Mouse (Mus musculus) embryonic facial prominence, embryonic 15.5 days (tissue): ENCODE measurements at regions not wholly inside any gene's neighbourhood (a gene's known extent, or its start where the extent isn't known, plus 50 kb on each side); places are given as distances from the start of the nearest gene placed in this dataset.

Source experiments
- ATAC-seq: fragments of 200-750 bp; cut with Nextera tagmentation; 2 replicates; pipeline ENCODE4 v1.8.0; 2017; ENCODE audit warnings: low read depth, moderate TSS enrichment; ENCODE audit not compliant: insufficient number of reproducible peaks, low FRiP score, low TSS enrichment
- H3K27ac ChIP-seq: fragments of 300-500 bp; sonication (generic); replicated peaks from 2 replicates; pipeline ENCODE4 v1.5.1; 2015; ENCODE audit warnings: mild to moderate bottlenecking, inconsistent platforms
- H3K27me3 ChIP-seq: fragments of 300-500 bp; sonication (generic); 2 replicates; pipeline ENCODE4 v1.6.1; 2015; ENCODE audit warnings: inconsistent platforms
- H3K36me3 ChIP-seq: fragments of 300-500 bp; sonication (generic); 2 replicates; pipeline ENCODE4 v1.6.1; 2015; ENCODE audit warnings: mild to moderate bottlenecking, inconsistent platforms
- H3K4me1 ChIP-seq: fragments of 300-500 bp; sonication (generic); 2 replicates; pipeline ENCODE4 v1.6.1; 2015; ENCODE audit warnings: inconsistent platforms
- H3K4me2 ChIP-seq: fragments of 300-500 bp; sonication (generic); replicated peaks from 2 replicates; pipeline ENCODE4 v1.6.1; 2015; ENCODE audit warnings: mild to moderate bottlenecking, inconsistent platforms
- H3K4me3 ChIP-seq: fragments of 300-500 bp; sonication (generic); replicated peaks from 2 replicates; pipeline ENCODE4 v1.5.1; 2015; ENCODE audit warnings: mild to moderate bottlenecking, inconsistent platforms
- H3K9ac ChIP-seq: fragments of 300-500 bp; sonication (generic); 2 replicates; pipeline ENCODE4 v1.6.1; 2015; ENCODE audit warnings: inconsistent platforms
- H3K9me3 ChIP-seq: fragments of 300-500 bp; sonication (generic); replicated peaks from 2 replicates; pipeline ENCODE4 v1.6.1; 2016; ENCODE audit warnings: inconsistent platforms
- WGBS: fragments of 180-500 bp; shearing (Covaris S2); methylation state at CpG from one replicate; pipeline ENCODE4 v1.1.7; 2015; 5-methylcytosine and 5-hydroxymethylcytosine counted together

GRCm38 (mm10) chr9:113601451-113601850 lies 106.6 kb downstream of the Pdcd6ip start:
- Histone ChIP-seq H3K9me3 (no peaks in the 10 kb centered on the region), H3K27ac (no peak overlapping the region), H3K4me1 (no peaks in the 10 kb centered on the region), H3K4me2 (no peak overlapping the region), H3K4me3 (no peak overlapping the region), H3K27me3 (no peaks in the 10 kb centered on the region), H3K36me3 (no peaks in the 10 kb centered on the region), H3K9ac (no peak overlapping the region)
- no peak for ATAC-seq
- WGBS, result 15% methylated on average over 5 of the region's 5 CpGs

GRCm38 (mm10) chr9:113587260-113587659 lies 120.8 kb downstream of the Pdcd6ip start:
- whole genome bisulfite sequencing, result 63% methylated on average over 6 of the region's 6 CpGs
- no peaks in the 10 kb centered on the region for H3K27me3 ChIP-seq
- ATAC-seq, result no peak
- H3K4me2 ChIP-seq, result no peak overlapping the region
- H3K27ac ChIP-seq, result no peak overlapping the region
- no peaks in the 10 kb centered on the region for H3K4me1 ChIP-seq
- H3K36me3 ChIP-seq, result no peaks in the 10 kb centered on the region
- no peaks in the 10 kb centered on the region for H3K9me3 ChIP-seq
- no peak overlapping the region for H3K9ac ChIP-seq
- no peak overlapping the region for H3K4me3 ChIP-seq

- no peak for ATAC-seq
- no peak overlapping the region for H3K4me2 ChIP-seq
- no peaks in the 10 kb centered on the region for H3K36me3 ChIP-seq
- no peak overlapping the region for H3K4me3 ChIP-seq
- H3K27ac ChIP-seq, result no peak overlapping the region
- H3K27me3 ChIP-seq, result no peaks in the 10 kb centered on the region
- H3K9me3 ChIP-seq, result no peaks in the 10 kb centered on the region
- H3K4me1 ChIP-seq, result no peaks in the 10 kb centered on the region
- WGBS, result 82% methylated on average over 4 of the region's 4 CpGs
- H3K9ac ChIP-seq, result no peak overlapping the region
These were observed 121.6 kb downstream of the Pdcd6ip start for GRCm38 (mm10) chr9:113586477-113586876.

DNA sequence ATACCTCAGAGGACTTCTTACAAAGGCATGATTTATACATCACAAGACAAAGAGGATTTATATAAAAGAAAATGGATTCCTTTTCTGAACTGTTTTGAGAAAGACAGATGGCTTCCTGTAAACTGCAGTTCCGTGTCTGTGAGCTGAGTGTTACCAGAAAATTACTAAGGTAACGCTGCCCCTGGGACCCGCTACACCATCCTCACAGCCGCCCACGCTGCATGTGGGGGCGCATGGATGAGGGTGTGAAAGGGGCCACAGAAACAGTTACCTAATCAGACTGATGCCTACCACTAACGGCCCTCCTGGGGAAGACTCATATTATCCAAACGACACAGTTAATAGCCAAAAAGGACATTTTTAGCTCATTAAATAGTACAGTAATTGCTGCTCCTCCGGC lies 129.8 kb downstream of the Pdcd6ip start:
- Histone ChIP-seq H3K4me3 (no peak overlapping the region), H3K4me1 (no peaks in the 10 kb centered on the region), H3K9ac (no peak overlapping the region), H3K4me2 (no peak overlapping the region), H3K27me3 (no peaks in the 10 kb centered on the region), H3K36me3 (no peaks in the 10 kb centered on the region), H3K9me3 (no peaks in the 10 kb centered on the region), H3K27ac (no peak overlapping the region)
- 78% methylated on average over 9 of the region's 9 CpGs for WGBS
- no peak for ATAC-seq

GRCm38 (mm10) chr9:113568849-113569248 lies 139.2 kb downstream of the Pdcd6ip start:
- Histone ChIP-seq H3K36me3 (no peaks in the 10 kb centered on the region), H3K9me3 (no peaks in the 10 kb centered on the region), H3K27me3 (no peaks in the 10 kb centered on the region), H3K4me2 (no peak overlapping the region), H3K27ac (no peak overlapping the region), H3K4me3 (no peak overlapping the region), H3K9ac (no peak overlapping the region), H3K4me1 (no peaks in the 10 kb centered on the region)
- WGBS, result 72% methylated on average over 1 of the region's 1 CpGs
- ATAC-seq, result no peak

- H3K27me3 ChIP-seq, result no peaks in the 10 kb centered on the region
- 62% methylated on average over 1 of the region's 1 CpGs for WGBS
- no peak overlapping the region for H3K4me2 ChIP-seq
- no peaks in the 10 kb centered on the region for H3K9me3 ChIP-seq
- H3K36me3 ChIP-seq, result no peaks in the 10 kb centered on the region
- no peak for ATAC-seq
- H3K4me1 ChIP-seq, result no peaks in the 10 kb centered on the region
- no peak overlapping the region for H3K27ac ChIP-seq
- no peak overlapping the region for H3K9ac ChIP-seq
- H3K4me3 ChIP-seq, result no peak overlapping the region
These were observed 140.4 kb downstream of the Pdcd6ip start for GRCm38 (mm10) chr9:113567705-113568104.

GRCm38 (mm10) chr9:113566620-113567019 lies 141.4 kb downstream of the Pdcd6ip start:
- no peak overlapping the region for H3K27ac ChIP-seq
- H3K9ac ChIP-seq, result no peak overlapping the region
- 91% methylated on average over 3 of the region's 3 CpGs for WGBS
- no peaks in the 10 kb centered on the region for H3K36me3 ChIP-seq
- H3K9me3 ChIP-seq, result no peaks in the 10 kb centered on the region
- no peaks in the 10 kb centered on the region for H3K27me3 ChIP-seq
- no peaks in the 10 kb centered on the region for H3K4me1 ChIP-seq
- no peak for ATAC-seq
- no peak overlapping the region for H3K4me3 ChIP-seq
- no peak overlapping the region for H3K4me2 ChIP-seq

GRCm38 (mm10) chr9:113553911-113554310 lies 154.1 kb downstream of the Pdcd6ip start:
- H3K36me3 ChIP-seq, result no peaks in the 10 kb centered on the region
- H3K27ac ChIP-seq, result no peak overlapping the region
- H3K4me2 ChIP-seq, result no peak overlapping the region
- 88% methylated on average over 12 of the region's 12 CpGs for WGBS
- ATAC-seq, result no peak
- no peak overlapping the region for H3K4me3 ChIP-seq
- H3K4me1 ChIP-seq, result no peaks in the 10 kb centered on the region
- H3K9ac ChIP-seq, result no peak overlapping the region
- H3K27me3 ChIP-seq, result no peaks in the 10 kb centered on the region
- H3K9me3 ChIP-seq, result no peaks in the 10 kb centered on the region

DNA sequence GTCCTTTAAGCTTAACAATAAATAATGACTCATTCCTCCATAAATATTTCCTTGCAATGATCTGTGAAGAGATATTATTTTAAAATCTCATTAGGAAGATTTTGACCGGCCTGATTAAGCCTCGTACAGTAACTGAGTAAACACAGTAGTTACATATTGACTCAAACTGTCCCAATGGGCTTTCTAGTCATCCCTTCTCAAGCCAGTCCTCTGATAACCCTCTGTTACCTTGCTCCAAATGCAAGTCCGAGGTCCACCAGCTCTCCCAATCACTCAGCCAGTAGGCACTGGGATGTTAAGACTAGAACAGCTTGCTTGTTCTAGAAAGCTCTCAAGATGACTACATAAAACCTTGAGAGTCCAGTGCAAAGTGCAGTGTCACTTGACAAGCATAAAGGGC lies 160.6 kb downstream of the Pdcd6ip start:
- no peaks in the 10 kb centered on the region for H3K36me3 ChIP-seq
- H3K9ac ChIP-seq, result no peak overlapping the region
- ATAC-seq, result no peak
- H3K27ac ChIP-seq, result no peak overlapping the region
- H3K4me2 ChIP-seq, result no peak overlapping the region
- H3K27me3 ChIP-seq, result no peaks in the 10 kb centered on the region
- 78% methylated on average over 3 of the region's 3 CpGs for WGBS
- no peak overlapping the region for H3K4me3 ChIP-seq
- no peaks in the 10 kb centered on the region for H3K9me3 ChIP-seq
- H3K4me1 ChIP-seq, result no peaks in the 10 kb centered on the region

DNA sequence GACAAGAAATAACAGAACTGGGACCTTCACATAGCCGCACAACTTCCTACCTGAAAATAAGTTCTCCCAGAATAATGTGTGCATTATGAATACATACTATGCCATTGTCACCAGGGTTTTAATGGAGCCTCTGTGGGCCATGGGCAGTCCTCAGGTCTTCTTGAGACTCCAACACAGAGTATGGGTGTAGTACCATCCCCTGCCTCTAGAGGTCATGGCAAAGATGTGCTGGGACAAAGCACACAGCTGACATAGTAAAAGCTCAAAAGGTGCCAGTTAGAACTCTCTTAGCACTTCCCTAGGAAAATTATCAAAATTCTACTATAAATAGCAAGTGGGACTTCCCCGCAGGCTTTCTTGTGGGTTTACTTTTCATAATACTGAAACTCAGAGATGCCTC lies 179.5 kb downstream of the Pdcd6ip start:
- no peak for ATAC-seq
- H3K4me3 ChIP-seq, result no peak overlapping the region
- H3K4me2 ChIP-seq, result no peak overlapping the region
- no peaks in the 10 kb centered on the region for H3K36me3 ChIP-seq
- H3K4me1 ChIP-seq, result no peaks in the 10 kb centered on the region
- H3K9ac ChIP-seq, result no peak overlapping the region
- WGBS, result 83% methylated on average over 2 of the region's 2 CpGs
- no peaks in the 10 kb centered on the region for H3K9me3 ChIP-seq
- no peaks in the 10 kb centered on the region for H3K27me3 ChIP-seq
- no peak overlapping the region for H3K27ac ChIP-seq

GRCm38 (mm10) chr9:113524307-113524706 lies 183.8 kb downstream of the Pdcd6ip start:
- no peak overlapping the region for H3K9ac ChIP-seq
- H3K36me3 ChIP-seq, result no peaks in the 10 kb centered on the region
- no peaks in the 10 kb centered on the region for H3K27me3 ChIP-seq
- 63% methylated on average over 3 of the region's 3 CpGs for WGBS
- no peaks in the 10 kb centered on the region for H3K9me3 ChIP-seq
- no peak overlapping the region for H3K27ac ChIP-seq
- no peak for ATAC-seq
- no peaks in the 10 kb centered on the region for H3K4me1 ChIP-seq
- no peak overlapping the region for H3K4me2 ChIP-seq
- H3K4me3 ChIP-seq, result no peak overlapping the region

DNA sequence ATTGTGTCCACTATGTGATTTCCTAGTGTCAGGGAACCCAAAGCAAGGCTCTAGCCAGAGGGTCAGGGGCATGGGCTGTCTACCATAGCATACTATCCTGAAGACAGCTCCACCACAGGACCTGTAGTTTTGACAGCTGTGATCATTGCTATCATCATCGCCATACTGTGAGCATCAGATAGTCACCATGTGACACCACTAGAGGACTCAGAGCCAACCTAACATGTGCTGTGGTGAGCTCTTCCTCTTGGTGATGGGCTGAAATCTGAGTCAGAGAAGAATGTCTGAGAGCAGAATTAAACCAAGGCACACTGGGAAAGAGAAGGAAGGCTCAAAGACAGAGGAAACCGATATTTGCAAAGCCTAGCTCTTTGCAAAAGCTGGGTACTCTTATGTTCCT lies 184.9 kb downstream of the Pdcd6ip start:
- H3K4me2 ChIP-seq, result no peak overlapping the region
- no peak overlapping the region for H3K27ac ChIP-seq
- no peak overlapping the region for H3K9ac ChIP-seq
- H3K4me1 ChIP-seq, result no peaks in the 10 kb centered on the region
- 82% methylated on average over 2 of the region's 2 CpGs for WGBS
- H3K4me3 ChIP-seq, result no peak overlapping the region
- H3K27me3 ChIP-seq, result no peaks in the 10 kb centered on the region
- ATAC-seq, result no peak
- no peaks in the 10 kb centered on the region for H3K36me3 ChIP-seq
- no peaks in the 10 kb centered on the region for H3K9me3 ChIP-seq
